Mouse (Mus musculus) induced T-regulatory cell, adult 2 months (primary cell): ENCODE data around the gene Gsto2.

Experiments
- DNase-seq: peaks from one replicate; pipeline ENCODE4 v3.0.0-alpha.2; 2012; ENCODE audit warnings: low read depth

Gene Gsto2

DNA sequence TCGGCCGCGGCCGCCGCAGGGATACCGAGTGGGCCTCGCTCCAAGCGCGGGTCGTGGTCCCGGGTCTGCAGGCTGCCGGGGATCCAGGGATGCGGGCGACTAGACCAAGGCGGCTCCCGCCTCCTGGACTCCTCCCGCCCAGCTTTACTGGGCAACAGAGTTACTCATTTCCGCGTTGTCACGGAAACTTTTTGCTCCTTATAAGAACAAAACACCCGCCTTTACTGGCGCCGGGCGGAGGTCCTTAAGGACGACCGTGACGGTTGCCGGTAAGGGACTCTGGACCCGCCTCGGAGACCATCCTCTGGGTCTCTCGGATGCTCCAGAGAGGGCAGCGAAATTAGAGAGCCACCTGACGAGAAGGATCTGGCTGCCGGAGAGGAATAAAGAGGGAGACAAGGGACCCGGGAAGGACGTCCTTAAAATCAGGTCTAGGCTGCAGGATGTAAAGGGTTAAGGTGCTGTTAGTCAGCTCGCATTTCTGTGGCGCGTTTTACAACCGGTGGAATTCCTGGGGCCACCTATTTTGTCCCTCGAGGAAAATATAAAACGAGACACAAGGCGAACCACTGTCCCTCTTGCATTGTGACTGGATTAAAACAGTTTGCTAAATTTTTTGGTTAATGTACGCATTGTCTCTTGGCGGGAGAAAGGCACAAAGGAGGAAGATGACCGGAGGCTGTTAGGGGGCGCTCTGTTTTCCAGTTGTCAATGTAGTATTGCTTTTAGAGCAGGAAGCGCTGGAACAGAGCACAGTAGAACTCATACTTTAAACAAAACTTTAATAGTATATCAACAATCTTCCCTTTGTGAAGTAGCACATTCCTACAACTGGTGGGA lies 54.0 kb downstream of the Gsto2 start, which contains the start of the genes Cfap43 and Itprip:
Gene Cfap43, minus strand, starts transcription at position 162 of the 840 bp plus-strand sequence.
Gene Itprip, minus strand, starts transcription at position 174 of the 840 bp plus-strand sequence.
- peak; percentile 95 for DNase-seq

DNA sequence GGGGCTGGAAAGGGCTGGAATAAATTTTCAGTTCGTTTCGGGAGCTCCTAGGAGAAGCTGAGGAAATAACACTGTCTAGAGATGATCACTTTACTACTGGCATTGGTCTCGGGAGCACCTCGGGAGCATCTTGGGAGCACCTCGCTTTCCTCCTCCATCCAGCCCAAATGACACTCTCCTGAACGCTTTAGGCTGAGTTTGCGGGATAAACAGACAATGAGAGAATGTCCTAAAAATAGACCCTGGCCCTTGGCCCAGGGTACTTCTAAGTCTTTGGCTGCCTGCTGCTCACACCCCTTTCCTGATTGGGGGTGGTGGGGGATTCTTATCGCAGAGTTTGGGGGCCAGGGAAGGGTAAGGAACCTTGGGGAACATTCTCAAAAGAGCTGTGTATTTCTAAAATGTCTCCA lies 54.6 kb downstream of the Gsto2 start:
- DNase-seq = no peak

DNA sequence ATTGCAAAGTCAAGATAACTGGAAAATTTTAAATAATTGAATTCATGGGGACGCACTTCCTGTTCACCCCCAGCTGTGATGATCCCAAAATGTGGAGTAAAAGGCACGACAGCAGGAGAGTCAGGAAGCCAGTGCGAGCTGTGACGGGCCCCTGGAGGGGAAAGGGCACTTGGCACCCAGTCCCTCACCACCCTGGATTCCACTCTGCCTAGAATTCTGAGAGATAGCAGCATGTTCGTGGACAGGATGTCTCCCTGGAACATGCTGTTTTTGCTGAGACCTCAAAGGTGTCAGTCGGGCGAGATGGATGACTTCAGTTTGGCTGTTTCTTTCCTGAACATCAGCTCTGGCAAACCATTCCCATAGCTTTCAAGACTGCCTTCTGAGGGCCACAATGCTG lies 60.5 kb downstream of the Gsto2 start:
- DNase-seq = no peak

DNA sequence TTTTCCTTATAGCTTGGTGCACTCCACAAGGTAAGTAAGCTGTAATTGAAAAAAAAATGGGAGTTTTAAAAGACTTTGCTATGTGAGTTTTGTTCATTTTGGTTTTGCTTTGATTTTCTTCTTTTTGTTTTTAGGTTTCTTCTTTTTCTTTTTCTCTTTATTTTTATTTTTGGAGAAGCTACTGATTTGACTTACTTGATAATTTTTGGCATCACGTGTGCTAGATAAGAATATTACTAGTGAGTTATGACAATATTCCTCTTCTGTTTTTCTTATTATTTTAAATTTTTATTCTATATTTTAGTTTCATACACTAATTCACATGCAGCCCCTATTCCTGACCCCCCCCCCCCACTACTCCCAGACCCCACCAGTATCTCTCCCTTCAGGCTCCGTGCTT lies 61.7 kb downstream of the Gsto2 start:
- no peak for DNase-seq

DNA sequence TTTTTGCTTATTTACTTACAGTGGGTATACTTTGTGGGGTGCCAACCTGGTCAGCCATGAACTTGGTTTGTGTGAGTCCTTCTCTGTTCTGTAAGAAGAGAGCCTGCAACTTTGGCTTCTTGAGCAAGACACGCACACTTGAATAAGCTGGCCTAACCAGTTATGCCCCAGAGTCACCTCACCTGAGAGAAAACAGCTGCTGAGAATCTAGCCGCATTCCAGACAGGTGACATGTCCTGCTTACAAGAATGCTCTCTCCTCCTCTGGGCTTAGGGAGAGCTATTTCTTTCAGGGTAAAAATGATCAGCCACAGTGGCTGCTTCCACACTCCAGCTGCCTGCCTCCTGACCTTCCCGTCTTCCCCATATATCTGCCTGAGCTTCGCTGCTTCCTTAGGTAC lies 63.7 kb downstream of the Gsto2 start:
- DNase-seq = no peak

DNA sequence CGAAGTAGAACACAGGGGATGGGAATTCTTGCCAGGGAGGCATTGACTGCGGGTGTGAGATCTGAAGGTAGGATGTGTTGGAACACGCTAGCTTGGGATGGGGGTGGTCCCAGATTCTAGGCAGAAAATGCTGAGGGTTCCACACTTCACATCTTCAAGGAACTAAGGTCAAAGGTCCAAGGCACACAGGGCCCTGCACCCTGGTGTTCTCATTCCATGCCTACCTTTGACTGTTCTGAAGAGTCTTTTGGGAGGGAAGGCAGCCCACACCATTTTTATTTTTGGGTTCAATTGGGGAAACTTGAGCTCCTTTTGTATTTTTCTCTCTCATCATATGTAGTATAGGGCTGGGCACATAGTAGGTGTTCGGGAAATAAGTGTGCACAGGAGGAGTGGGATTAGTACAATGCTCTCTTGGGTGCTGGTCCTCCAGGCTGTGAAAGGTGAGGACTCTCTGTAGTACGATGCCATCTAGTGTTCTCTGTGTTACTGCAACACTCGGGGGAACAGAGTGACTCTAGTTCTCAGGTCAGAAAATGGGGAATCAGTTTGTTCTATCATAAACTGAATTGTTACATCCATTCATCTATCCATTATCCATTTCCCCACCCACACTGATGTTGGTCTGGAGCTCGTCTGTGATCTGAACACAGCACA lies 66.8 kb downstream of the Gsto2 start:
- peak; percentile 82 for DNase-seq

DNA sequence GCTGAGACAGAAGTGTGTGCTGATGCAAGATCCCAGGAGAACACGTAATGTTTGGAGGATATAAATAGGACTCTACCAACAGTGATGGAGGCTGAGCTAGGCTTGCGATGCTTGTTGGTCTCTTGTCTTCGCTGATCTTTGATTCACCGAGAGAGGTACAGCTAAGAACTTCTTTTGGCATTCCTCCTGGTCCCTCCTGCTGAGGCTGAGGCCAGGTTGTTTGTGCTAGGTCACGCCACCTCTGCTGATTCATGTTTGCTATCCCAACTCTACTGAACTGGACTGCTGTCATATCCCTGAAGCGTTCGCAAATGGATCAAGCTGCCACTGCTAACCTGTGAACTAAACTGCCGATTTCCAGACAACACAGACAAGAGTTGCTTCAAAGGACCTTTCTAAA lies 68.8 kb downstream of the Gsto2 start:
- no peak for DNase-seq

DNA sequence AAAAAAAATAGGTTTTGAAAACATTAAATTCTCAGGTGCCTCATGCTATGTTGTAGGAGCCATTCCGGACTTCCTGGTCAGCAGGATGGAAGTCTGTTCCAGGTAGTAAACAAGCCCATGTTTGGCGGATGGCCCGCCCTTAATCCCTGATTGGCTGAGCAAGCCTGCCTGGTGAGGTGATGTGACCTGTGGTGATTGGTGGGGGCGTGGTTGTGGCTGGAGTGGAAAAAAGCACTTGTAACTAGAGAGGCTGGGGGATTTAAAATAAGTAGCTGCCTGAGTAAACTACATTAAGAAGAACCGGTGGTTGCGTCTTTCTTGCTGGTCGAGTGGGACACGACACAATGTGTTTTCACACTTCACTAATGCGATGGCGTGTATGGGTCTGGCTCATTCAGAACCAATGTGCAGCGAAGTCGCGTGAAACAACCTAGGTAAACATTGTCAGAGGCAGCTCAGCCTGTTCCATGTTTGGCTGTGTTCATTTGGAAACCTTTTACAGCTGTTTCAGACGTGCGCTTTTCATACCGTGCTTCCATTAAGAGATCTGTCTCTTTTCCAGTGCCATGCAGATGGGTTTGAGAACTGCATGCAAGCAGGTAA lies 69.4 kb downstream of the Gsto2 start:
- no peak for DNase-seq

DNA sequence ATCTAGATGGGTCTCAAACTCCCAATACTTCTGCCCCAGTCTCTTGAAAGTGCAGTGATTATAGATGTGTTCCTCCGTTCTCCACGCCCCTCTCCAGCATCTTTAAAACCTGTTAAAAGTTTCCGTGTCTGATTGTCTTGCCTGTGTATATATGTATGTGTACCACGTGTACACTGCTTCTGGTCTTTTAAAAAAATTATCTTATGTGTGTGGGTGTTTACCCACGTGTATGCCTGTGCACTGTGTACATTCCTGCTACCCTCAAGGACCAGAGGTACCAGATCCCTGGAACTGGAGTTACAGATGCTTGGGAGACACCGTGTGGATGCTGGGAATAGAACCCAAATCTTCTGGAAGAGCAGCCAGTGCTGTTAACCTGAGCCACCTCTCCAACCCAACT lies 70.2 kb downstream of the Gsto2 start:
- DNase-seq = no peak
